Mouse (Mus musculus) cerebellum, adult 8-10 months (tissue): Measurements from ENCODE around the gene Tmcc2.
A peak's percentile ranks its signal among the peaks of the same experiment; 100 is the strongest.

Experiments used
- DNase-seq: peaks from one replicate; pipeline ENCODE4 v3.0.0; 2022

Gene Tmcc2

DNA sequence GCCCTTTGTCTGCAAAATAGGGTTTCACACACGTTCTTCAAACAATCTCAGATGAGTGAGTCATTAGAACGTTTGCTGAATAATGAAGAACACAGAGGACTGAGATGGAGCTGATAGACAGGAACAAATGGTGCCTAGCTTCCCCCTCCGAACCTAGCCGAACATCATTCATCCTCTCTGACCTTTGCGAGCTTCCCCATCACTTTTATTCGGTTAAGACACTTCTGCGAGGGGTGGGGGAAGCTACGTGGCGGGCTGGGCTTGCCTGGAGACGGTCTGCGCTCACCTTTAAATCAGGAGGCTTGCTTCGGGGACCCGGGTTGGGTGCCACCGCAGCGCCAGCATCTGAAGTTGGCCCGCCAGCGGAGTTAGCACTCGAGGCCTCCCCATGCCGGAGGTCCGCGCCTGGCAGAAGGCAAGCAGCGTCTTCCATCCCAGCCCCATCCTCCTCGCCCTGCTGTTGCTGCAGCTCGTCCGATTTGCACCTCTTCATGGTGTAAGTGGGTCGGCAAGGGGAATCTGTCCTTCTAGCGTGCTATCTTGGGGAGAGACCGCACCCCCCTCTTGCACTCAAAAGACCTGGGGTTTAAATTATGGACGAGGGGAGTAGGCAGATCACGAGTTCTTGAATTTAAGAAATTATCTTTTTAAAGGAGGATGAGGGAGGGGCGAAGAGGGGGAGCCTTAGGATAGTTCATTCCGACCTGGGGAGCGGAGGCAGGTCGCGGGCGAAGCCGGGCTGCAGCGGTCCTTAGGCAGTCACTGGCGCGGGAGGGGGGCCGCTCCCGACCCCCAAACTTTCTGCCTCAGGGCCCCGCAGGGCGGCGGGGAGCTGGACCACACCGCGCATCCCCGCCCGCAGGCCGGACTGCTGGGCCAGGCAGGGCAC lies at the start of gene Tmcc2:
Gene Tmcc2, minus strand, starts transcription at position 591 of the 889 bp plus-strand sequence.
- peak; percentile 65 for DNase-seq

DNA sequence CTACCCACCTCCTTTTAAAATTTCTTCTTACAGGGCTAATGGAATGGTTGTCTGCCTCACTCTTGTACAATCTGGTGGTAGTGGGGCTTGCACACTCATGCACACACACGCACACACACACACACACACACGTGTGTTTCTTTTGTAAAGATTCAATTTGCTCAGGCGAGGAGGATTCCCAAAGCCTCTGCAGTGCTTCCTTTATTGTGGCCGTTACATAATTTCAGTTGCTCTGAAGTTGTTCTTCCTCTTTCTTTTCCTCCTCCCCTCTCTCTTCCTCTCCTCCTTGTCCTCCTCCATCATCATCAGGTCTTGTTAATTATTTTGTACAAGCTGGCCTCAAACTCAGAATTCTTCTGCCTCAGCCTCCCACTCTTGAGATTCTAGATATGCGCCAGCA lies 46.3 kb upstream of the Tmcc2 start:
- DNase-seq = no peak

DNA sequence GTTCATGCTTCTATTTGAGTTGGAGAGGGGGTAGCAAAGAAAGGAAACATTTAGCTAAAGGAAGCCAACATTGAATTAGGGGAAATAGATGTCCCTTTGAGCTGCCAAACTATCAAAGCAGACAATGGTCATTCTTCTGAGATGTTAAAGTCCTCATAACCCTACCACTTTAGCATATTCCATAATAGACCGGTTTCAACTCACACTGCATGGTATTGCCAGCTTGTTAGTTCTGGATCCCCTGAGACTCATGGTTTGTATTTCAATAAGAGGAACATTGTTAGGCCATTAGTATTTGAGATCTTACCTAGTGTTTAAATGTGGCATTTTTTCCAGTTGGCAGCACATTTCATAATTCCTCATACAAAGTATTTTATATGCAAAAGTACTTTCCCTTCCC lies 45.9 kb upstream of the Tmcc2 start:
- DNase-seq = no peak

DNA sequence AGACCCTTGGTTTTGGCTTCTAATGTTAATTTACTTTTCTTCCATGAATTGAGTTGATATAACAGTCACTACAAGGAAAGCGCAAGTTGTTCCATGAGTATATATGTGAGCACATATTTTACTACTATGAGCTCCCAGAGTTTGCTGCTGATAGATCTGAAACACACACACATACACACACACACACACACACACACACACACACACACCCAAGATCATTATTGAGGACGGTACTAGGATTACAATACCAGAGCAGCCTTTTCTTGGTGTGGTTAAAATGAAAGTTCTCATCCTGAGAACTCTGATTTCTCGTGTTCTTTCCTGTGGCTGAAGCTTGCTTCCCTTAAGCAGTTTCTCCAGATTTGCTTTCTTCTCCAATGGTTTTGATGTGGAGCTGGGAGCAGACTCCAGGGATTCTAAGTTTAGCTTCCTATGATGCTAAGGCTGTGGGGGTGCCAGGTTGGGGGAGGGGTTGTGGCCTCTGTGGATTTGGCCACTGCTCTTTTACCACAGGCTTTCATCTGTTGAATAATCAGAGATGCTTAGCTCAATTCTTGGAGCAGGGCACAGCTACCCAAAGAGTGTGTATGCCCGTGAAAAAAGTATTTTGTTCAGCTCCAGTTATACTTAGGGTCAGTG lies 45.4 kb upstream of the Tmcc2 start:
- no peak for DNase-seq

DNA sequence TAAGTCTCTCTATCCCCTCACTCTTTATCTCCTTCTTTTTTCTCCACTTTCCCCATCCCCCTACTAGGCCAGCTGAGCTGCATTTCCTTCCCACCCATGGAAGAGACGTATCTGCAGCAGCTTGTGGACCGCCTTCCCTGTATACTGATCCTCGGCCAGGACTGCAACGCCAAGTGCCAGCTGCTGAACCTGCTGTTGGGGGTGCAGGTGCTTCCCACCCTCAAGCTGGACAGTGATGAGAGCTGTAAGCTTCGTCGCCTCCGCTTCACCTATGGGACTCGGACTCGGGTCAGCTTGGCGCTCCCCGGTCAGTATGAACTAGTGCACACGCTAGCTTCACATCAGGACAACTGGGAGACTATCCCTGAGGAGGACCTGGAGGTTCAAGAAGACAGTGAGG lies 43.0 kb upstream of the Tmcc2 start:
- no peak for DNase-seq

DNA sequence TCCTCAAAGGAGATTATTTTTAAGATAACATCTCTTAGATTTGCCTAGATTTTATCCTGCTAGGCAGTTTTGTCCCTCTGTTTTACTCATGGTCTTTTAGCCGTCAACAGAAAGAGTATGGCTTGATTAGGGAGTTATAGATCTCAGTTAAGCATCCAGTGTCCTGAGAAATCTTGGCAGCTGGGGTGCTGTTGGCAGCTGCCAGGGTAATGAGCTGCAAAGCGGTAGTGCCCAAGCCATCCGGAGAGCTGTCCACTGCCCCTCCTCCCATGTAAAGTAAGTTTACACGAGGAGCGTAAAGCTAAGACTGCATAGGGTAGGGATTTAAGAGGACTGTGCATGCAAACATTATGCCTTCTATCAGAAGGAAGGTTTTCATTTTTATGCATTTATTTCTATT lies 42.3 kb upstream of the Tmcc2 start:
- DNase-seq = no peak

DNA sequence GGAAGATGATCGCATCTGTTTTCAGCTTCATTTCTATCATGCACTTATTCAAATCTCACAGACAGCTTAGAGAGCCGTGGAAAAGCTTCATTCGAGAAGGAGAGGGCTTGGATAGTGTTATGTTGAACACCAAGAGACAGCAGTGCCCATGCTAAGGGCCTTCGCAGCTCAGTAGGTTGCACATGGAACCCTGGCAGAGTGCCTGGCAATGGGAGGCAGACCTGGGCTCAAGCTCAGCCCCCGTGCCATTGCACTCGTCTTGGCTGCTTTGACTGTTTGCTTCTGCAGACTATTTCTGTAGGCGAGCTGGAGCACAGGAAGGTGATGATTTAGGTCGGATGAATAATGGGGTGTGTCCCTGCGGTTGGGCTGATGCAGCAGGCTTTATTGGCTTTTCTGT lies 40.6 kb upstream of the Tmcc2 start:
- DNase-seq = peak; percentile 41

DNA sequence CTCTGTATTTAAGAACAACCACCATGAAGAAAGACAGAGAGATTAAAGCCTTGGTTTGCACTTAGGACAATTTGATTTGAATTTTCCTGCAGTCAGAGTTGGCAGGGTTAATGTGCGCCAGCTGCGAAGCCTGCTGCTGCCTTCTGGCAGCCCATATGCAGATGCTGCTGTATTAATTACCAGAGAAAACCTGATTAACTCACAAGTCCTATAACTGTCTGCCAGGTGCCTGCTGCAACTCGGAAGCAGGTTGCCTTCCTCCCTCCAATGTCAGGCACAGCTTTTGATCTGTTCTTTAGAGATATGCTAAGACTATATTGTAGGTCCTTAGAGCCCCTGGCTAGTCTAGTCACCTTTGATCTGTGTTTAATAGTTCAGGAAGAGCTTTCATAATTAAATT lies 39.7 kb upstream of the Tmcc2 start:
- DNase-seq = no peak

DNA sequence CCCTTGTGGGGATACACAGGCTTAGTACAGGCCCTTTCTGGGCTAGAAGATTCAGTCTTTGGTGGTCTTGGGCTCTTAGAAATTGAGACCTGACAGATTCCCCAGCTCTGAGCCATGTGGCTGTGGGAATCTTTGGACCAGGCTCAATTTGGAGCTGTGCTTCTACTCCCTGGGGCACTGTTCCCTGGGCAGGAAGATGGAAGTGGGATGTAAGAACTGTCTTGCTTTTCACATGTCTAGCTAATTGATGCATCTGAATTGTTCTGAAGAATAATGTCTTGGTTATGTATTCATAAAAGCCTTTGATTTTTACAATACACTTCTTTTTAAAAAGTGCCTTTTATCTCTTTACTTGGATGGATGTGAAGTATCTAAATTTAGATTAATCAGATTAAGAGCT lies 34.5 kb upstream of the Tmcc2 start:
- no peak for DNase-seq

DNA sequence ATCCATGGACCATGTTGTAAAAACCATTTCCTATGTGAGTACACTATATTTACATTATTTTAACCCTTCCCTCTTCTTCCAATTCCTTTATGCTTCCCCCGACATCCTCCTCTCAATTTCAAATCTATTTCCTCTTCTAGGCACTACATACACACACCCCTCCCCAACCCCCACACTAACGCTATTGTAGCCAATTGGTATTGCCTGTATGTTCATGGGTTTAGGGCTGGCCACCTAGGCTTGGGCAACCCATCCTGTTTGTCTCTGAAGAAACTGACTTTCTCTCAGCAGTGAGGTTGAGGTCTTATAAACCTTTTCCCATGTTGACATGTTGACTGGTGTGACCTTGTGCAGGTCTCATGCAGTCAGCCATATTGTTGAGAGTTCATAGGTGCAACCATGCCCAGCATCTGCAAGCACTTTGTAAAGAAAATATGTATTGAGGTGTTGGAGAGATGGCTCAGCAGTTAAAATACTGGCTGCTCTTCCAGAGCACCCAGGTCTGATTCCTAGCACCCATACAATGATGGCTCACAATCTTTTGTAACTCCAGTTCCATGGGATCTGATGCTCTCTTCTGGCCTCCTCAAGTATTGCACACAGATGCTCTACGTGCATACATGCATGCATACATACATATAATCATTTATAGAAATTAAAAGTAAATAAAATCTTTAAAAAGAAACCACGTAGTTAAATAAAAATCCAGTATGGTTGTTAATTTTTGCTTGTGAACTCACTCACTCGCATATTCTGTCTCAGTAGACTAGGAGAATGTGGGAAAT lies 32.0 kb upstream of the Tmcc2 start:
- no peak for DNase-seq

DNA sequence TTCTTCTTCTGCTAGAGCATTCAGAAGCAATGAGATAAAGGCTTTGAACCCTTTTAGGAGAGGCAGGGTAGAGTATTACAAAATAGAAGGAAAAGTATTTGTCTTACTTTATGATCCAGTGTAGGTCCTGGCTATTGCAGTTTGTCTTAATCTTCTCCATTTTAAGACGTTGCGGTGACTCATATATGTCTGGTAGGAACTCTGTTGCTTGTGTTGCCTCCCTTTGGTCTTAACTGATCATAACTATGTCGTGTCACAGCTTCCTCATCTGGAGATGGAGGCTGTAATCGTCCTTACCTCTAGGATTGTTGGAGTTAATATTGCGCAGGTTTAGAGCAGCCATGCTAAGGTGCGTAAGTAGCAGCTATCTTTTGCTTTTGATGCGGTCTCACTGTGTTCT lies 29.6 kb upstream of the Tmcc2 start:
- DNase-seq = no peak

DNA sequence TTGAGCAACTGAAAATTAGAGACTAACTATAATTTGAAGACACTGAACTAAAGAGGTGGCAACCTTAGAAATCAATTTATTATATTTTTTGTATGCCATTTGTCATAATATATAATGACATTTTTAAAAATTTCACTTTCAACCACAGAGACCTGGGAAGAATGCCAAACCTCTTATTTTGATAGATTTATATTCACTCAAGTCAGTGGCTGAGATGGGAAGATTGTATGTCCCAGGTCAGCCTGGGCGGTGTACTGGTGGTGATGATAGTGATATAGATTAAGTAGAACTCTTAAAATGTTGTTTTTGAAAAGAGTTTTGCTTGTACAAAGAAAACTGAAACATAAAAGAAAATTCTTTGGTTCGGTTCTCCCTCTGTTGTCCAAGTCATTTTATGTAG lies 29.1 kb upstream of the Tmcc2 start:
- no peak for DNase-seq

DNA sequence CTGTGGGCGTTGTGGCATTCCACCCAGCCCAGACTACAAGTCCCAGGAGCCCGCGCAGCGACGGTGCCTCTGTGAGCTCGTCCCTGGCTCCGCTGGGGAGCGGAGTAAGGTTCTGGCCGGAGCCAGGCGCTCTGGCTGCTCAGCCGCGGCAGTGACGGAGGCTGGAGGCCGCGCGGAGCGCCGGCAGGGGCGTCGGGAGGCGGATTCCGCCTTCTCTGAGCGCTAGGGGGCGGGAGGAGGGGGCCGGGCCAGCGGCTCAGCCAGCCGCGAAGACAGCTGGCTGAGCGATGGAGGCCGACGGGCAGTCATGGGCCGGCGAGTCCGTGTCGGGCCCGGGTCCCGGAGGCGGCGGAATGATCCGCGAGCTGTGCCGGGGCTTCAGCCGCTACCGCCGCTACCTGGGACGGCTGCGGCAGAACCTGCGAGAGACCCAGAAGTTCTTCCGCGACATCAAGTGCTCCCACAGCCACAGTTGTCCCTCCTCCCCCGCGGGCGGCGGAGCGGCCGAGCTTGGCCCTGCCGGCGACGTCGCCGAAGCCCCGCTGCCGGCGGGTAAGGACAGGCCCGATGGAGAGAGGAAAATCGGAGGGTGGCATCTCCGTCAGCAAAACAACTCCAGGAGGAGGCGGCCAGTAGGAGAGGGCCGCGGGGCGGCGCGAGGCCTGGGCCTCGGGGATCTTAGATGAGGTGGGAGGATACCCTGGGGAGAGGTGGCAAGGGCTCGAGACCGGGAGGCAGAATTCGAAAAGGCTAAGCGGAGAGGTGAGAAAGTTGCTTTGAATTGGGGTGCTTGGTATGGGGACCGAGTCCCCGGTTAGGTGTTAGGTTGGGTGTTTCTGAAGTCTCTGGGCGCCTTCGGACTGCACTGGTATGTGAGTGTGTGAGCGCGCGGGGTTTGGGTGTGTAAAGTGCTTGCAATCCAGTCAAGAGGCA lies 26.5 kb upstream of the Tmcc2 start, which contains the start of gene Dstyk:
Gene Dstyk, plus strand, starts transcription at position 237 of the 933 bp plus-strand sequence.
- peak; percentile 88 for DNase-seq

DNA sequence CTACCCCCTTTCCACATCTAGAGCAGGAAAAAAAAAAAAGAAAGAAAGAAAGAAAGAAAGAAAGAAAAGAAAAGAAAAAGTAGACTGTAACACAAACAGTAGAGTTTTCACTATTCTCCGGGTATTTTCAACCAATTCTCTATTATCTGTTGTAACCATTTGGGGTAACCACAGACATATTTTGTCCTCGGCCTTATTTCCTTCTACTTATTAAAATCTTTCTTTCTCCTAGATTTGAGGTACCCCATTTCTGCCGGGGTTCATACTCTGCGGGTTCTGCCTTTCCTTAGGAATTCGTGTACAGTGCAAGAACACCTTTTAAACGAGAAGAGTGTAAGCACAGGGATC lies 25.8 kb upstream of the Tmcc2 start:
- DNase-seq = no peak

DNA sequence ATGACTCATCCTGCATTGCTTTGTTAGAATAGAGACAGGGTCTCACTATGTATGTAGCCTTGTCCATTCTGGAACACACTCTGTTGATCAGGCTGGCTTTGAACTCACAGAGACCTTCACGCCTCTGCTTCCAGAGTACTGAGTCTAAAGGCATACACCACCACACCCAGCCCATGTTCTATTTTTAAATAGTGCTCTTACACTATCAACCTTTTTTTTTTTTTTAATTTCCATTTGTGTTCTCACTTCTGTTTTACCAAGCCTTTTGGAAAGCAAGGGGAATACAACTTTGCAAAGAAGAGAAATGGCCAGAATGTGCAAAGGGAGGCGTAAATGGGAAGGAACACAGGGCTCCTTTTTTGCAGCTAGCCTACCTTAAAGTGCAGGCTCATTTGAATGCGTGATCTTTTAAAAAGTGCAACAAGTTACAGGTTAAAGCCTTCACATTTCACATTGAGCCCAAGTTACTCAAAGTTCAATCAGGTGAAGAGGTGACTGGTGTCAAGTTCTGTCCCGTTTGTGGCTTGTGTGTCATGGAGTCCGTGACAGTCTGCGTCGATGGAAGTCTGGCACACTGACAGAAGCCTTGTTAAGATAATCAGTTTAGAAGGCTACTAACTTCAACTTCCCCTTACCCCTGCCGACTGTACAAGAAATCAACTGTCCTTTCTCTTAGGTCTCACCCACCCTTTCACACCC lies 25.3 kb upstream of the Tmcc2 start:
- no peak for DNase-seq

DNA sequence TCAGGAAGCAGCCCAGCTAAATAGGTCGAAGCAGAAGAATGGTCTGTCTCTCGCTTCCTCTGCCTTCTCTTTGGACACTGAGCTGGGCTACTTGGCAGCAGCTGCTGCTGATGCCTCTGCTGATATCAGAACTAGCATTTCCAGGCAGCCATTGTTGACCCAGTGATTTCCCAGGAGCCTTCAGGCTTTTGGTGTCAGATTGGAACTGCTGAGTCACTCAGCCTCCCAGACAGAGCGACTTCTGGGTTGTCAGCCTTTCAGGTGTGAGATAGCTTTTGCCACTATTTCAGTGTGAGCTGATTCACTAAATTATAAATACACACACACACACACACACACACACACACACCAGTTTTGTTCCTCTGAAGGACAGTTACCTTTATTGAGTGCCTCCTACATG lies 19.6 kb upstream of the Tmcc2 start:
- no peak for DNase-seq

DNA sequence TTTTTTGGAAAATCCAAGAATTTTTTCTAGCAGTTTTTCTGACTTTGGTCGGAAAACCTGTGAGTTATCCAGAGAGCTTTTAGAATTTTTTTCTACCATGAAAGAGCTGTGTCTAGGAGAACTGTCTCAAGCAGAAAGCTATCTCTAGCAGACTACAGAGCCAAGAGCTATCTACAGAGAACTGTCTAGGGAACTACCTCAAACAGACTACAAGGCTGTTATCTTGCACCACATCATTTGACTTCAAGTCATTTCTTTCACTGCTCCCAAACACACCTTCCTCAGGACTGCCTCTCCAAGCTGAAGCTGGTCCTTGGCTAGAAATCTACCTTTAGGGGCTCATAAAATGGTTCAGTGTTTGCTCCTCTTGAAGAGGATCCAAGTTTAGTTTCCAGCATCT lies 10.8 kb upstream of the Tmcc2 start:
- DNase-seq = no peak

DNA sequence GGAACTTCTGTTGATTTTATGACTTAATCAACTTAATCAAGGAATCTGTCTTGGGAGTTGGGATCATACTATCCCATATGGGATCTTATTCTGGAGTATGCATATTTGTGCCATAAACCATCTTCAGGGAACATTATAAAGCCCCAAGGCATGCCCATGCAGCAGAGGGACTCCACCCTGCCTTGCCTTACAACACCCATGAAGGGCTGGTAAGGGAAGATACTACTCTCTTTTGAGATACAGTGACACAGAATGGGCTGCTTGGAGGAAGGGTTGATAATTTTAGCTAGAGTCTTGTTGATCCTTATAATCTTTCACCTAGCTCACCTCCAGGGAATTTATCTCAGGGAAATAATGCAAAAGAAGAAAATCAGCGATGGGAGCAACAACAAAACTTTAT lies 9.5 kb upstream of the Tmcc2 start:
- DNase-seq = no peak

DNA sequence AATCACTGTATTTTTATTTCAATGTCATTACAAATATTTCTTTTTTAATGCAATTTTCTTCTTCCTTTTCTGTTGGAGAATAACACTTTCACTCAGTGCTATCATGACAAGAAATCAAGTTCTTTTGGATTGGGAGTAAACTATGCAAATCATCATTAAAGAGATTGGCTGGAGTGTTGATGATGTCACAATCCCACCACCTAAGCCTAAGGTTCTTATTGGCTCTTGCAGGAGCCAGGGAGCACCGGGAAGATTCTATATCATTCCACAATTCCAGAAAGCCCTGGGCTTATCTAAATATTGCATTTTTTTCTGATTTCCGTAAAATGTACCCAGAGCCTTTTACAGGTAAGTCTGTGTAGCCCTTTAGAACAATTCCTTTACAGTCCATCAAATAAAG lies 5.6 kb upstream of the Tmcc2 start:
- DNase-seq = no peak

DNA sequence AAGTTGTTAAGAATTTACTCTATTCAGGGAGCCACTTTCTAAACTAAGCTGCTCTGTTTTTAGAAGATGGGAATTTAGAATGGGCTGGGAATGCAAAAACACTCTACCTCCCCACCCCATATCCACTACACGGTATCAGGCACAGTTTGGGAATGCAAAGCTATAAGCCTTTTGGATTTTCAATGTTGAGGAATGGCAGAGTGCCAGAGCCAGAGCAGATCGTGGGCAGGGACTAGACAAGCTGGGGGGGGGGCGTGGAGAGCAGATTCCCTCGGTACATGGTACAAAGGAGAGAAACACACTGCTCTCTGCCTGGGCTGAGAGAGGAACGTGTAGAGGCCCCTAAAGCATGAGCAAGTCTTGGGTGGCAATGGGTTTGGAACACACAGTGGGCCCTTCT lies 1.8 kb upstream of the Tmcc2 start:
- DNase-seq = no peak

DNA sequence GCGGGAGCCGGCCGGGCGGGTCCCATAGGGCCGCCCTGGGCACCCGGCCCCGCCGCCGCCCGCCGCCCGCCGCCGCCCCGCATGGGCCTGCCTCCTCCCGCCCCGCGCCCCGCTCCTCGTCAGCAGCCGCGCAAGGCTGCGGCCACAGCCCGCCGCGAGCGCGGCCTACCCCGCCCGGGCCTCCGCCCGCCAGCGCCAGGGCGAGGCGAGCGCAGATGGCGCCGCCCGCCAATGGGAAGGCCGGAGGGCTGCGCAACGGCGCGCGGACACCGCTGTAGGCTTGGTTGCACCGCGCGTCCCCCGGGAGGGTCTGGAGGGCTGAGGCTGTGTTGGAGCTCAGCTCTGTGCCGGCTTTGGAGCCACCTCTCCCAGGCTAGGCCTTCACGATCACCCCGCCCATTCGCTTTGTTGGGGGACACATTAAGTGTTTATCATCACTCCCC lies 520 bp upstream of the Tmcc2 start:
- DNase-seq = peak; percentile 85
